Mouse (Mus musculus): ENCODE measurements at regions not wholly inside any gene's neighbourhood (a gene's known extent, or its start where the extent isn't known, plus 50 kb on each side); places are given as distances from the start of the nearest gene placed in this dataset.
A peak's percentile ranks its signal among the peaks of the same experiment; 100 is the strongest.

- DNase-seq (ENCODE audit: low spot score): no peak
These were observed 150.4 kb upstream of the Kcnab2 start for GRCm38 (mm10) chr4:152628111-152628510.

- DNase-seq (ENCODE audit: low spot score): peak; percentile 56
These were observed 147.6 kb upstream of the Kcnab2 start for GRCm38 (mm10) chr4:152625032-152626003.

- DNase-seq (ENCODE audit: low spot score): no peak
These were observed 144.5 kb upstream of the Kcnab2 start for GRCm38 (mm10) chr4:152622022-152622777.

GRCm38 (mm10) chr4:152617636-152618035 is 140.0 kb upstream of the Kcnab2 start:
- DNase-seq (ENCODE audit: low spot score): no peak

GRCm38 (mm10) chr4:152615155-152615554 is 137.5 kb upstream of the Kcnab2 start:
- no peak for DNase-seq (ENCODE audit: low spot score)

GRCm38 (mm10) chr4:152614356-152615100 is 136.9 kb upstream of the Kcnab2 start:
- no peak for DNase-seq (ENCODE audit: low spot score)
